Mouse (Mus musculus) adrenal gland, postnatal 14 days (tissue): ENCODE measurements at regions not wholly inside any gene's neighbourhood (a gene's known extent, or its start where the extent isn't known, plus 50 kb on each side); places are given as distances from the start of the nearest gene placed in this dataset.
A peak's percentile ranks its signal among the peaks of the same experiment; 100 is the strongest.

Experiments
- DNase-seq: peaks from one replicate; pipeline ENCODE4 v3.0.0; 2021; ENCODE audit warnings: mixed read lengths

GRCm38 (mm10) chr9:60998086-60998785 is 203.9 kb downstream of the Uaca start:
- DNase-seq, result peak; percentile 34

- DNase-seq, result peak; percentile 54
Observed at GRCm38 (mm10) chr9:60999001-60999529, 204.7 kb downstream of the Uaca start.

GRCm38 (mm10) chr9:61000232-61000631 is 205.9 kb downstream of the Uaca start:
- DNase-seq, result no peak

GRCm38 (mm10) chr9:61002572-61002971 is 208.2 kb downstream of the Uaca start:
- DNase-seq, result no peak

GRCm38 (mm10) chr9:61008446-61008845 is 214.1 kb downstream of the Uaca start:
- no peak for DNase-seq

GRCm38 (mm10) chr9:61011066-61011465 is 216.7 kb downstream of the Uaca start:
- no peak for DNase-seq

GRCm38 (mm10) chr9:61012771-61013540 is 218.6 kb downstream of the Uaca start:
- peak; percentile 54 for DNase-seq

- DNase-seq, result no peak
Observed at GRCm38 (mm10) chr9:61014151-61014550, 219.8 kb downstream of the Uaca start.

GRCm38 (mm10) chr9:61015374-61015890 is 221.1 kb downstream of the Uaca start:
- no peak for DNase-seq

GRCm38 (mm10) chr9:61016673-61017072 is 222.3 kb downstream of the Uaca start:
- no peak for DNase-seq

- peak; percentile 39 for DNase-seq
Observed at GRCm38 (mm10) chr9:61019938-61020337, 225.6 kb downstream of the Uaca start.

GRCm38 (mm10) chr9:61021810-61022209 is 227.5 kb downstream of the Uaca start:
- DNase-seq, result no peak

GRCm38 (mm10) chr9:61022371-61023026 is 228.2 kb downstream of the Uaca start:
- peak; percentile 47 for DNase-seq

GRCm38 (mm10) chr9:61025341-61025740 is 231.0 kb downstream of the Uaca start:
- DNase-seq, result no peak

- no peak for DNase-seq
Observed at GRCm38 (mm10) chr9:61028775-61029401, 234.5 kb downstream of the Uaca start.

- peak; percentile 63 for DNase-seq
Observed at GRCm38 (mm10) chr9:61031699-61032447, 237.5 kb downstream of the Uaca start.

GRCm38 (mm10) chr9:61032448-61033433 is 238.4 kb downstream of the Uaca start:
- no peak for DNase-seq

GRCm38 (mm10) chr9:61033593-61033992 is 239.3 kb downstream of the Uaca start:
- no peak for DNase-seq

- no peak for DNase-seq
Observed at GRCm38 (mm10) chr9:61042063-61042462, 247.7 kb downstream of the Uaca start.

- DNase-seq, result no peak
Observed at GRCm38 (mm10) chr9:61044983-61045382, 250.6 kb downstream of the Uaca start.
